ENCODE assay signal across 8 mouse cellular contexts in genomic region chr10:62183053-62183452, GRCm38 (mm10). TPM values are rescaled to one million over a fixed set of nuclear protein-coding genes. Genes with fewer than 3 reads are reported as not detected.
DNase-seq lines count a peak whose midpoint lies in the region; ATAC-seq and TF ChIP-seq lines count a peak whose summit lies in the region.

No protein-coding gene starts in this region.

- H3K27ac ChIP-seq in left cerebral cortex, adult 2 months = no peak overlapping the region

- intact Hi-C loops in left cerebral cortex, adult 2 months (cut with DNase I) = loop anchor here (1.0 to 5.0 kb wide), 5 partner anchors 78 to 344 kb away; no protein-coding TSS in a partner anchor

- peak; percentile 87 for DNase-seq in T-cell, adult 2 months (ENCODE audit: low spot score)
- DNase-seq in cerebellum, postnatal 10 days = peak; percentile 99 to 100
- DNase-seq in frontal cortex, postnatal 25 days (ENCODE audit: low spot score in 2 of 2) = peak; percentile 98 to 99
- DNase-seq in induced T-regulatory cell, adult 2 months (ENCODE audit: low read depth) = peak; percentile 96
- DNase-seq in left cerebral cortex, adult 2 months (ENCODE audit: extremely low spot score in 1 of 2, low spot score in 2 of 2) = peak; percentile 94 to 98
- peak; percentile 94 to 96 for DNase-seq in right cerebral cortex, postnatal 10 days (ENCODE audit: low spot score in 2 of 2)
- peak; percentile 76 for DNase-seq in urinary bladder, postnatal 10 days (ENCODE audit: low spot score)

- no peak overlapping the region for H3K4me3 ChIP-seq in left cerebral cortex, adult 2 months

- no peak; the same call in none of the 2 replicates for TF ChIP-seq CTCF in left cerebral cortex, adult 2 months (IDR thresholded peaks at IDR 0.05)

- peak; percentile 94 for ATAC-seq in megakaryocyte progenitor cell, adult 5-6 weeks (replicated peaks; ENCODE audit: poor library complexity)

RNA-seq across cellular contexts. Expression of gene Fam241b, which starts 39.3 kb away (rescaled TPM):
- 10 to 100 TPM; 50.1 to 58.3 TPM for total RNA-seq in left cerebral cortex, adult 2 months (2021)
- not detected in 2 replicates for total RNA-seq in megakaryocyte progenitor cell, adult 5-6 weeks (2015)
- not detected in 2 replicates for total RNA-seq in megakaryocyte progenitor cell, adult 5-6 weeks (2017)

RNA-seq across cellular contexts. Expression of gene Tspan15, which starts 48.0 kb away (rescaled TPM):
- 10 to 100 TPM in 1 of 2 experiments, 1 to 10 TPM in 1; 8.5 to 10.4 TPM for total RNA-seq in left cerebral cortex, adult 2 months (2021)
- total RNA-seq in megakaryocyte progenitor cell, adult 5-6 weeks (2015) = 0.15 and 0.49 TPM in 2 replicates
- total RNA-seq in megakaryocyte progenitor cell, adult 5-6 weeks (2017) = 0.21 TPM in 1 of 2 replicates, not detected in the other

RNA-seq across cellular contexts. Expression of gene Neurog3, which starts 50.2 kb away (rescaled TPM):
- not detected for total RNA-seq in left cerebral cortex, adult 2 months (2021)
- not detected in 2 replicates for total RNA-seq in megakaryocyte progenitor cell, adult 5-6 weeks (2015)
- not detected in 2 replicates for total RNA-seq in megakaryocyte progenitor cell, adult 5-6 weeks (2017)

Comparison
In these comparisons a context has a peak if more than half of its experiments do, and no peak if none do; other contexts are left out.
1. RNA of gene Fam241b, which starts 39.3 kb away (total RNA-seq): 50.1 to 58.3 TPM in left cerebral cortex, adult 2 months; not detected in megakaryocyte progenitor cell, adult 5-6 weeks; every median in the first group is over 10 times any median in the second.
2. RNA of gene Tspan15, which starts 48.0 kb away (total RNA-seq): 8.5 to 10.4 TPM in left cerebral cortex, adult 2 months; 0.15 to 0.49 TPM in megakaryocyte progenitor cell, adult 5-6 weeks; every median in the first group is over 4 times any median in the second.
3. Peak in every context shown above with its lines, with median percentiles within 50 percentile points of each other: DNase-seq.